Mouse (Mus musculus): ENCODE data around the gene Tnni2.

DNA sequence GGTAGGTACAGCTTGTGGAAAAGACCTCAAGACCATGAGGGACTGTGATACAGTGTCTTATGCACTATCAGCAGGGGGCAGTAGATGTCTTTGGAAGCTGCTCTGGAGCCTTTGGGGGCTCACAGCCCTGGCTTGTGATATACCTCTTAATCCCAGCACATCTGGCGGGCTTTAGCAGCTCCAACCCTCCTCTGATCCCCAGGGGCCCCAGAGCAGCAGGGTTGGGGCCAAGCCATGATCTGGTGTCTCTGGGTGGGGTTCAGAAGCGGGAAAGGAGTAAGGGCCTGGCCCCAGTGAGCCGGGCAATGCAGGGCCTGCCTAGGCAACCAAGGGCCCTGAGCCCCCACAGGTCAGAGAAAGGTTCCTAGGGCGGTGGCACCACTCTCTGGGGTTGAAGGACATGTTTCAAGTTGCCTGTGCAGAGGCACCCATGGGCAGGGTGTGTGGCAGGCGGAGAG is 922 bp upstream of the Tnni2 start:
- peak; percentile 50; the same call in 1 of the 2 replicates for TF ChIP-seq CTCF (IDR thresholded peaks at IDR 0.05; ENCODE audit: insufficient read depth, low read length)
- no peak for TF ChIP-seq POLR2A (IDR thresholded peaks at IDR 0.05; ENCODE audit: borderline replicate concordance, extremely low read depth, low read depth, low read length)

All from lung, adult 2 months (tissue).